Mouse (Mus musculus): ENCODE results near the gene Ergic1. TPM values are rescaled to one million over a fixed set of nuclear protein-coding genes. Genes with fewer than 3 reads are reported as not detected.

The Ergic1 gene
- polyA plus RNA-seq, 1 experiment from 2014 or later: 96.1 TPM

- H3K4me3 ChIP-seq (ENCODE audit: low read depth, low read length): no peak overlapping the region
- H3K4me2 ChIP-seq: no peak overlapping the region
- H3K9ac ChIP-seq (ENCODE audit: low read depth, low read length): no peak overlapping the region
- ATAC-seq (replicated peaks; ENCODE audit: low FRiP score) (no peak), DNase-seq (ENCODE audit: low spot score) (no peak)
- H3K4me1 ChIP-seq (replicated peaks; ENCODE audit: control insufficient read depth, insufficient read depth, low read length): no peaks in the 10 kb centered on the region; the same call in none of the 2 replicates
- no peaks in the 10 kb centered on the region for H3K9me3 ChIP-seq (ENCODE audit: control insufficient read depth, low read length)
- peaks cover 20% of the 10 kb centered on the region; the same call in 1 of the 2 replicates for H3K36me3 ChIP-seq (ENCODE audit: control insufficient read depth, insufficient read depth, low read length)
- no peaks in the 10 kb centered on the region for H3K27me3 ChIP-seq (replicated peaks; ENCODE audit: control insufficient read depth, insufficient read depth, low read length)
- H3K27ac ChIP-seq (ENCODE audit: low read depth, low read length): no peak overlapping the region; the same call in 1 of the 2 replicates
- 87% methylated on average over 7 of the region's 7 CpGs for WGBS
These were observed 74.7 kb downstream of the Ergic1 start for GRCm38 (mm10) chr17:26635951-26636350.

- Histone ChIP-seq H3K4me2 (no peak overlapping the region), H3K27ac (ENCODE audit: low read depth, low read length) (no peak overlapping the region), H3K36me3 (ENCODE audit: control insufficient read depth, insufficient read depth, low read length) (peaks cover 29% of the 10 kb centered on the region)
These were observed 76.6 kb downstream of the Ergic1 start for GRCm38 (mm10) chr17:26637851-26638250.

GRCm38 (mm10) chr17:26638655-26639054, 77.4 kb downstream of the Ergic1 start:
- H3K4me1 ChIP-seq (replicated peaks; ENCODE audit: control insufficient read depth, insufficient read depth, low read length): no peaks in the 10 kb centered on the region; the same call in none of the 2 replicates
- DNase-seq (ENCODE audit: low spot score): peak; percentile 68
- H3K27me3 ChIP-seq (replicated peaks; ENCODE audit: control insufficient read depth, insufficient read depth, low read length): no peaks in the 10 kb centered on the region
- no peak overlapping the region for H3K27ac ChIP-seq (ENCODE audit: low read depth, low read length)
- H3K9me3 ChIP-seq (ENCODE audit: control insufficient read depth, low read length): no peaks in the 10 kb centered on the region
- no peak overlapping the region for H3K4me2 ChIP-seq
- H3K36me3 ChIP-seq (ENCODE audit: control insufficient read depth, insufficient read depth, low read length): peaks cover 36% of the 10 kb centered on the region
- H3K9ac ChIP-seq (ENCODE audit: low read depth, low read length): no peak overlapping the region
- 35% methylated on average over 7 of the region's 7 CpGs for WGBS
- peak; percentile 34; the same call in 1 of the 2 replicates for ATAC-seq (replicated peaks; ENCODE audit: low FRiP score)
- no peak overlapping the region for H3K4me3 ChIP-seq (ENCODE audit: low read depth, low read length)

More at GRCm38 (mm10) chr17:26637851-26638250, 76.6 kb downstream of the Ergic1 start:
- ATAC-seq (replicated peaks; ENCODE audit: low FRiP score) (no peak), DNase-seq (ENCODE audit: low spot score) (no peak)
- Histone ChIP-seq H3K9me3 (ENCODE audit: control insufficient read depth, low read length) (no peaks in the 10 kb centered on the region), H3K9ac (ENCODE audit: low read depth, low read length) (no peak overlapping the region), H3K27me3 (replicated peaks; ENCODE audit: control insufficient read depth, insufficient read depth, low read length) (no peaks in the 10 kb centered on the region), H3K4me3 (ENCODE audit: low read depth, low read length) (no peak overlapping the region), H3K4me1 (replicated peaks; ENCODE audit: control insufficient read depth, insufficient read depth, low read length) (no peaks in the 10 kb centered on the region; the same call in none of the 2 replicates)
- WGBS: 66% methylated on average over 4 of the region's 4 CpGs

- H3K9me3 ChIP-seq (ENCODE audit: control insufficient read depth, low read length): no peaks in the 10 kb centered on the region
- WGBS: 88% methylated on average over 2 of the region's 2 CpGs
- no peaks in the 10 kb centered on the region; the same call in none of the 2 replicates for H3K4me1 ChIP-seq (replicated peaks; ENCODE audit: control insufficient read depth, insufficient read depth, low read length)
- H3K36me3 ChIP-seq (ENCODE audit: control insufficient read depth, insufficient read depth, low read length): peaks cover 34% of the 10 kb centered on the region
- H3K4me2 ChIP-seq: no peak overlapping the region
- DNase-seq (ENCODE audit: low spot score) (no peak), ATAC-seq (replicated peaks; ENCODE audit: low FRiP score) (no peak)
- H3K4me3 ChIP-seq (ENCODE audit: low read depth, low read length): no peak overlapping the region
- H3K9ac ChIP-seq (ENCODE audit: low read depth, low read length): no peak overlapping the region
- no peaks in the 10 kb centered on the region for H3K27me3 ChIP-seq (replicated peaks; ENCODE audit: control insufficient read depth, insufficient read depth, low read length)
- no peak overlapping the region for H3K27ac ChIP-seq (ENCODE audit: low read depth, low read length)
These were observed 78.5 kb downstream of the Ergic1 start for GRCm38 (mm10) chr17:26639791-26640190.

GRCm38 (mm10) chr17:26640286-26640740, 79.0 kb downstream of the Ergic1 start:
- ATAC-seq (replicated peaks; ENCODE audit: low FRiP score) (no peak), DNase-seq (ENCODE audit: low spot score) (no peak)
- Histone ChIP-seq H3K36me3 (ENCODE audit: control insufficient read depth, insufficient read depth, low read length) (peaks cover 35% of the 10 kb centered on the region), H3K4me1 (replicated peaks; ENCODE audit: control insufficient read depth, insufficient read depth, low read length) (no peaks in the 10 kb centered on the region; the same call in none of the 2 replicates), H3K9ac (ENCODE audit: low read depth, low read length) (no peak overlapping the region), H3K9me3 (ENCODE audit: control insufficient read depth, low read length) (no peaks in the 10 kb centered on the region), H3K27me3 (replicated peaks; ENCODE audit: control insufficient read depth, insufficient read depth, low read length) (no peaks in the 10 kb centered on the region), H3K27ac (ENCODE audit: low read depth, low read length) (no peak overlapping the region), H3K4me2 (no peak overlapping the region), H3K4me3 (ENCODE audit: low read depth, low read length) (no peak overlapping the region)
- WGBS: 88% methylated on average over 3 of the region's 3 CpGs

- H3K9me3 ChIP-seq (ENCODE audit: control insufficient read depth, low read length): no peaks in the 10 kb centered on the region
- H3K4me2 ChIP-seq: no peak overlapping the region
- no peaks in the 10 kb centered on the region; the same call in 1 of the 2 replicates for H3K4me1 ChIP-seq (replicated peaks; ENCODE audit: control insufficient read depth, insufficient read depth, low read length)
- ATAC-seq (replicated peaks; ENCODE audit: low FRiP score) (no peak), DNase-seq (ENCODE audit: low spot score) (no peak)
- 93% methylated on average over 8 of the region's 8 CpGs for WGBS
- H3K27ac ChIP-seq (ENCODE audit: low read depth, low read length): no peak overlapping the region
- no peak overlapping the region for H3K9ac ChIP-seq (ENCODE audit: low read depth, low read length)
- H3K36me3 ChIP-seq (ENCODE audit: control insufficient read depth, insufficient read depth, low read length): peaks cover 27% of the 10 kb centered on the region
- no peaks in the 10 kb centered on the region for H3K27me3 ChIP-seq (replicated peaks; ENCODE audit: control insufficient read depth, insufficient read depth, low read length)
- no peak overlapping the region for H3K4me3 ChIP-seq (ENCODE audit: low read depth, low read length)
These were observed 82.2 kb downstream of the Ergic1 start for GRCm38 (mm10) chr17:26643456-26643855.

- DNase-seq (ENCODE audit: low spot score): no peak
- no peaks in the 10 kb centered on the region for H3K9me3 ChIP-seq (ENCODE audit: control insufficient read depth, low read length)
- no peak overlapping the region for H3K4me3 ChIP-seq (ENCODE audit: low read depth, low read length)
- ATAC-seq (replicated peaks; ENCODE audit: low FRiP score): no peak
- no peak overlapping the region for H3K9ac ChIP-seq (ENCODE audit: low read depth, low read length)
- no peaks in the 10 kb centered on the region for H3K27me3 ChIP-seq (replicated peaks; ENCODE audit: control insufficient read depth, insufficient read depth, low read length)
- 100% methylated on average over 2 of the region's 2 CpGs for WGBS
- H3K4me2 ChIP-seq: no peak overlapping the region
- no peaks in the 10 kb centered on the region for H3K4me1 ChIP-seq (replicated peaks; ENCODE audit: control insufficient read depth, insufficient read depth, low read length)
- peaks cover 27% of the 10 kb centered on the region for H3K36me3 ChIP-seq (ENCODE audit: control insufficient read depth, insufficient read depth, low read length)
- H3K27ac ChIP-seq (ENCODE audit: low read depth, low read length): no peak overlapping the region
These were observed 82.7 kb downstream of the Ergic1 start for GRCm38 (mm10) chr17:26643993-26644392.

GRCm38 (mm10) chr17:26644509-26645410, 83.5 kb downstream of the Ergic1 start:
- Histone ChIP-seq H3K4me3 (ENCODE audit: low read depth, low read length) (no peak overlapping the region), H3K27me3 (replicated peaks; ENCODE audit: control insufficient read depth, insufficient read depth, low read length) (no peaks in the 10 kb centered on the region), H3K4me2 (no peak overlapping the region), H3K9ac (ENCODE audit: low read depth, low read length) (no peak overlapping the region), H3K36me3 (ENCODE audit: control insufficient read depth, insufficient read depth, low read length) (peaks cover 30% of the 10 kb centered on the region), H3K27ac (ENCODE audit: low read depth, low read length) (no peak overlapping the region), H3K9me3 (ENCODE audit: control insufficient read depth, low read length) (no peaks in the 10 kb centered on the region), H3K4me1 (replicated peaks; ENCODE audit: control insufficient read depth, insufficient read depth, low read length) (no peaks in the 10 kb centered on the region)
- DNase-seq (ENCODE audit: low spot score) (no peak), ATAC-seq (replicated peaks; ENCODE audit: low FRiP score) (no peak)
- WGBS: 85% methylated on average over 9 of the region's 9 CpGs

Data from liver, embryonic 11.5 days (tissue).